Mouse (Mus musculus): ENCODE data around the gene Stk16. TPM values are rescaled to one million over a fixed set of nuclear protein-coding genes. Genes with fewer than 3 reads are reported as not detected.

Stk16 gene
- polyA plus RNA-seq, 1 experiment from 2014 or later, result 119 TPM

GRCm38 (mm10) chr1:75180741-75181140 lies 29.9 kb upstream of the Stk16 start:
- Histone ChIP-seq H3K27me3 (ENCODE audit: insufficient read depth, low read length) (no peaks in the 10 kb centered on the region), H3K9me3 (ENCODE audit: low read depth, low read length) (no peaks in the 10 kb centered on the region), H3K27ac (ENCODE audit: low read depth) (no peak overlapping the region), H3K4me2 (peak overlapping the region; percentile 75), H3K36me3 (ENCODE audit: insufficient read depth) (peaks cover 43% of the 10 kb centered on the region), H3K9ac (no peak overlapping the region; the same call in 1 of the 2 replicates), H3K4me1 (ENCODE audit: insufficient read depth) (no peaks in the 10 kb centered on the region), H3K4me3 (ENCODE audit: low read depth, low read length) (peak overlapping the region; percentile 50)
- ATAC-seq (ENCODE audit: insufficient read depth) (no peak), DNase-seq (no peak)
- no peak for TF ChIP-seq CTCF (IDR thresholded peaks at IDR 0.05; ENCODE audit: low read depth)
- WGBS, result 31% methylated on average over 7 of the region's 7 CpGs

- H3K4me3 ChIP-seq (ENCODE audit: low read depth, low read length), result no peak overlapping the region
- no peak overlapping the region for H3K27ac ChIP-seq (ENCODE audit: low read depth)
- H3K9me3 ChIP-seq (ENCODE audit: low read depth, low read length), result no peaks in the 10 kb centered on the region
- peaks cover 43% of the 10 kb centered on the region for H3K36me3 ChIP-seq (ENCODE audit: insufficient read depth)
- no peak overlapping the region; the same call in 1 of the 2 replicates for H3K9ac ChIP-seq
- ATAC-seq (ENCODE audit: insufficient read depth) (no peak), DNase-seq (no peak)
- H3K27me3 ChIP-seq (ENCODE audit: insufficient read depth, low read length), result no peaks in the 10 kb centered on the region
- 80% methylated on average over 4 of the region's 4 CpGs for WGBS
- no peaks in the 10 kb centered on the region for H3K4me1 ChIP-seq (ENCODE audit: insufficient read depth)
- H3K4me2 ChIP-seq, result no peak overlapping the region
- TF ChIP-seq CTCF (IDR thresholded peaks at IDR 0.05; ENCODE audit: low read depth), result no peak
These were observed 29.2 kb upstream of the Stk16 start for GRCm38 (mm10) chr1:75181377-75181870.

- Histone ChIP-seq H3K4me3 (ENCODE audit: low read depth, low read length) (no peak overlapping the region), H3K4me1 (ENCODE audit: insufficient read depth) (no peaks in the 10 kb centered on the region), H3K36me3 (ENCODE audit: insufficient read depth) (peaks cover 47% of the 10 kb centered on the region), H3K27me3 (ENCODE audit: insufficient read depth, low read length) (no peaks in the 10 kb centered on the region), H3K9me3 (ENCODE audit: low read depth, low read length) (no peaks in the 10 kb centered on the region), H3K4me2 (no peak overlapping the region), H3K9ac (no peak overlapping the region), H3K27ac (ENCODE audit: low read depth) (no peak overlapping the region)
- DNase-seq (no peak), ATAC-seq (ENCODE audit: insufficient read depth) (no peak)
- TF ChIP-seq CTCF (IDR thresholded peaks at IDR 0.05; ENCODE audit: low read depth), result peak; percentile 20; the same call in 1 of the 2 replicates
- 65% methylated on average over 4 of the region's 4 CpGs for WGBS
These were observed 28.5 kb upstream of the Stk16 start for GRCm38 (mm10) chr1:75182160-75182559.

- 88% methylated on average over 11 of the region's 11 CpGs for WGBS
- H3K27me3 ChIP-seq (ENCODE audit: insufficient read depth, low read length), result no peaks in the 10 kb centered on the region
- no peak overlapping the region for H3K4me2 ChIP-seq
- H3K4me3 ChIP-seq (ENCODE audit: low read depth, low read length), result no peak overlapping the region
- no peaks in the 10 kb centered on the region for H3K9me3 ChIP-seq (ENCODE audit: low read depth, low read length)
- no peak overlapping the region for H3K9ac ChIP-seq
- H3K27ac ChIP-seq (ENCODE audit: low read depth), result no peak overlapping the region
- ATAC-seq (ENCODE audit: insufficient read depth) (no peak), DNase-seq (no peak)
- H3K36me3 ChIP-seq (ENCODE audit: insufficient read depth), result peaks cover 52% of the 10 kb centered on the region
- H3K4me1 ChIP-seq (ENCODE audit: insufficient read depth), result 0 out of 2 replicates have a peak, but pooled peaks cover under 1% of the 10 kb centered on the region
- TF ChIP-seq CTCF (IDR thresholded peaks at IDR 0.05; ENCODE audit: low read depth), result no peak
These were observed 25.1 kb upstream of the Stk16 start for GRCm38 (mm10) chr1:75185495-75185894.

GRCm38 (mm10) chr1:75187126-75187525 lies 23.5 kb upstream of the Stk16 start:
- no peaks in the 10 kb centered on the region for H3K9me3 ChIP-seq (ENCODE audit: low read depth, low read length)
- H3K4me1 ChIP-seq (ENCODE audit: insufficient read depth), result peaks cover 9% of the 10 kb centered on the region; the same call in 1 of the 2 replicates
- H3K9ac ChIP-seq, result no peak overlapping the region
- DNase-seq (peak; percentile 55), ATAC-seq (ENCODE audit: insufficient read depth) (no peak)
- TF ChIP-seq CTCF (IDR thresholded peaks at IDR 0.05; ENCODE audit: low read depth), result no peak
- no peak overlapping the region for H3K27ac ChIP-seq (ENCODE audit: low read depth)
- no peak overlapping the region for H3K4me2 ChIP-seq
- H3K36me3 ChIP-seq (ENCODE audit: insufficient read depth), result peaks cover 47% of the 10 kb centered on the region
- H3K27me3 ChIP-seq (ENCODE audit: insufficient read depth, low read length), result no peaks in the 10 kb centered on the region
- no peak overlapping the region for H3K4me3 ChIP-seq (ENCODE audit: low read depth, low read length)

- H3K9ac ChIP-seq, result no peak overlapping the region
- no peak overlapping the region for H3K4me2 ChIP-seq
- DNase-seq (no peak), ATAC-seq (ENCODE audit: insufficient read depth) (no peak)
- 88% methylated on average over 2 of the region's 2 CpGs for WGBS
- H3K27ac ChIP-seq (ENCODE audit: low read depth), result no peak overlapping the region
- peaks cover 39% of the 10 kb centered on the region for H3K36me3 ChIP-seq (ENCODE audit: insufficient read depth)
- H3K9me3 ChIP-seq (ENCODE audit: low read depth, low read length), result no peaks in the 10 kb centered on the region
- no peak for TF ChIP-seq CTCF (IDR thresholded peaks at IDR 0.05; ENCODE audit: low read depth)
- H3K4me3 ChIP-seq (ENCODE audit: low read depth, low read length), result no peak overlapping the region
- H3K4me1 ChIP-seq (ENCODE audit: insufficient read depth), result peaks cover 11% of the 10 kb centered on the region
- H3K27me3 ChIP-seq (ENCODE audit: insufficient read depth, low read length), result no peaks in the 10 kb centered on the region
These were observed 22.6 kb upstream of the Stk16 start for GRCm38 (mm10) chr1:75187914-75188483.

GRCm38 (mm10) chr1:75190577-75190976 lies 20.1 kb upstream of the Stk16 start:
- H3K27ac ChIP-seq (ENCODE audit: low read depth), result no peak overlapping the region
- H3K4me1 ChIP-seq (ENCODE audit: insufficient read depth), result peaks cover 16% of the 10 kb centered on the region
- H3K36me3 ChIP-seq (ENCODE audit: insufficient read depth), result peaks cover 27% of the 10 kb centered on the region
- H3K4me3 ChIP-seq (ENCODE audit: low read depth, low read length), result peak overlapping the region; percentile 67; the same call in 1 of the 2 replicates
- no peaks in the 10 kb centered on the region for H3K9me3 ChIP-seq (ENCODE audit: low read depth, low read length)
- DNase-seq, result no peak
- no peak for ATAC-seq (ENCODE audit: insufficient read depth)
- H3K27me3 ChIP-seq (ENCODE audit: insufficient read depth, low read length), result no peaks in the 10 kb centered on the region
- H3K9ac ChIP-seq, result peak overlapping the region; percentile 79
- 49% methylated on average over 2 of the region's 2 CpGs for WGBS
- peak overlapping the region; percentile 88 for H3K4me2 ChIP-seq
- no peak for TF ChIP-seq CTCF (IDR thresholded peaks at IDR 0.05; ENCODE audit: low read depth)

Measured in lung, embryonic 14.5 days (tissue).